Mouse (Mus musculus) thymus, adult 2 months (tissue): ENCODE data around the gene Hccs.

ENCODE experiments used
- CTCF ChIP-seq: fragments of 200-500 bp; IDR thresholded peaks from 2 replicates; pipeline ENCODE4 v1.5.1; 2012; ENCODE audit warnings: mild to moderate bottlenecking, control low read depth, low read length, moderate library complexity, borderline replicate concordance; ENCODE audit not compliant: control insufficient read depth, poor library complexity, insufficient read depth; ENCODE audit errors: extremely low read depth
- POLR2A ChIP-seq: fragments of 200-500 bp; IDR thresholded peaks from 2 replicates; pipeline ENCODE4 v1.6.1; 2012; ENCODE audit warnings: mild to moderate bottlenecking, low read length, control low read depth, moderate library complexity; ENCODE audit not compliant: control insufficient read depth, poor library complexity, insufficient read depth; ENCODE audit errors: extremely low read depth

- TF ChIP-seq CTCF (no peak), POLR2A (no peak)
Measured at GRCm38 (mm10) chrX:169337559-169337958, 17.4 kb upstream of the Hccs start.
